Mouse (Mus musculus) midbrain, embryonic 15.5 days (tissue): ENCODE data around the gene Krt77. TPM values are rescaled to one million over a fixed set of nuclear protein-coding genes. Genes with fewer than 3 reads are reported as not detected.
A peak's percentile ranks its signal among the peaks of the same experiment; 100 is the strongest.

Source experiments
- ATAC-seq: fragments of 200-750 bp; cut with Nextera tagmentation; replicated peaks from 2 replicates; pipeline ENCODE4 v1.8.0; 2017; ENCODE audit warnings: moderate TSS enrichment
- H3K27ac ChIP-seq: fragments of 300-500 bp; sonication (generic); 2 replicates; pipeline ENCODE4 v1.5.1; 2015; ENCODE audit warnings: mild to moderate bottlenecking, inconsistent platforms
- H3K27me3 ChIP-seq: fragments of 300-500 bp; sonication (generic); replicated peaks from 2 replicates; pipeline ENCODE4 v1.6.1; 2015; ENCODE audit warnings: inconsistent platforms
- H3K36me3 ChIP-seq: fragments of 300-500 bp; sonication (generic); replicated peaks from 2 replicates; pipeline ENCODE4 v1.6.1; 2015; ENCODE audit warnings: inconsistent platforms
- H3K4me1 ChIP-seq: fragments of 300-500 bp; sonication (generic); 2 replicates; pipeline ENCODE4 v1.6.1; 2015; ENCODE audit warnings: inconsistent platforms
- H3K4me2 ChIP-seq: fragments of 300-500 bp; sonication (generic); 2 replicates; pipeline ENCODE4 v1.6.1; 2015; ENCODE audit warnings: inconsistent platforms, mild to moderate bottlenecking, moderate library complexity
- H3K4me3 ChIP-seq: fragments of 300-500 bp; sonication (generic); 2 replicates; pipeline ENCODE4 v1.5.1; 2015; ENCODE audit warnings: mild to moderate bottlenecking, inconsistent platforms
- H3K9ac ChIP-seq: fragments of 300-500 bp; sonication (generic); 2 replicates; pipeline ENCODE4 v1.6.1; 2015; ENCODE audit warnings: mild to moderate bottlenecking, inconsistent platforms
- H3K9me3 ChIP-seq: fragments of 300-500 bp; sonication (generic); 2 replicates; pipeline ENCODE4 v1.6.1; 2016; ENCODE audit warnings: inconsistent platforms
- WGBS: fragments of 180-500 bp; shearing (Covaris S2); methylation state at CpG from one replicate; pipeline ENCODE4 v1.1.7; 2015; ENCODE audit warnings: mixed read lengths; 5-methylcytosine and 5-hydroxymethylcytosine counted together
- polyA plus RNA-seq: library from polyadenylated mRNA; unstranded; fragments of >200 nt; fragmentation: Nextera tagmentation; extraction: Ambion mirVana; gene quantifications from 2 replicates; pipeline ENCODE4 v1.2.1, GENCODE M21; 2015

Gene Krt77
- 0.23 and 0.54 TPM in 2 replicates for polyA plus RNA-seq

GRCm38 (mm10) chr15:101869431-101869830 is at the start of gene Krt77:
Gene Krt77, minus strand, starts transcription at chr15:101869705.
- Histone ChIP-seq H3K36me3 (no peaks in the 10 kb centered on the region), H3K9me3 (no peaks in the 10 kb centered on the region), H3K27me3 (no peaks in the 10 kb centered on the region), H3K27ac (peak within 1 kb of the TSS; percentile 36; the same call in 1 of the 2 replicates), H3K4me1 (peaks cover 10% of the 10 kb centered on the region), H3K4me2 (no peak within 1 kb of the TSS), H3K9ac (no peak within 1 kb of the TSS), H3K4me3 (no peak within 1 kb of the TSS)
- WGBS: 23% methylated on average over 6 of the region's 6 CpGs
- ATAC-seq: peak; percentile 70

GRCm38 (mm10) chr15:101916072-101916471 is 46.6 kb upstream of the Krt77 start:
- Histone ChIP-seq H3K9me3 (no peaks in the 10 kb centered on the region), H3K4me1 (no peaks in the 10 kb centered on the region), H3K27me3 (no peaks in the 10 kb centered on the region), H3K4me3 (no peak overlapping the region), H3K36me3 (no peaks in the 10 kb centered on the region), H3K27ac (no peak overlapping the region), H3K4me2 (no peak overlapping the region), H3K9ac (no peak overlapping the region)
- WGBS: 77% methylated on average over 2 of the region's 2 CpGs
- no peak for ATAC-seq

- Histone ChIP-seq H3K27me3 (no peaks in the 10 kb centered on the region), H3K4me1 (no peaks in the 10 kb centered on the region), H3K9me3 (no peaks in the 10 kb centered on the region), H3K4me3 (no peak overlapping the region), H3K36me3 (no peaks in the 10 kb centered on the region), H3K27ac (no peak overlapping the region), H3K4me2 (no peak overlapping the region), H3K9ac (no peak overlapping the region)
- ATAC-seq: no peak
- WGBS: 81% methylated on average over 5 of the region's 5 CpGs
Measured at GRCm38 (mm10) chr15:101904849-101905248, 35.3 kb upstream of the Krt77 start.

- no peak overlapping the region for H3K27ac ChIP-seq
- H3K36me3 ChIP-seq: no peaks in the 10 kb centered on the region
- no peaks in the 10 kb centered on the region for H3K9me3 ChIP-seq
- 48% methylated on average over 12 of the region's 12 CpGs for WGBS
- H3K4me3 ChIP-seq: no peak overlapping the region
- ATAC-seq: no peak
- H3K4me1 ChIP-seq: no peaks in the 10 kb centered on the region
- no peaks in the 10 kb centered on the region for H3K27me3 ChIP-seq
- H3K4me2 ChIP-seq: no peak overlapping the region
- H3K9ac ChIP-seq: no peak overlapping the region
Measured at GRCm38 (mm10) chr15:101902171-101903149, 33.0 kb upstream of the Krt77 start.

- Histone ChIP-seq H3K9ac (no peak overlapping the region), H3K27ac (no peak overlapping the region), H3K36me3 (no peaks in the 10 kb centered on the region), H3K9me3 (no peaks in the 10 kb centered on the region), H3K4me3 (no peak overlapping the region), H3K4me2 (no peak overlapping the region), H3K27me3 (no peaks in the 10 kb centered on the region), H3K4me1 (no peaks in the 10 kb centered on the region)
- no peak for ATAC-seq
- 93% methylated on average over 4 of the region's 4 CpGs for WGBS
Measured at GRCm38 (mm10) chr15:101895216-101895615, 25.7 kb upstream of the Krt77 start.

- H3K4me3 ChIP-seq: no peak within 1 kb of the TSS
- no peaks in the 10 kb centered on the region for H3K9me3 ChIP-seq
- WGBS: 55% methylated on average over 4 of the region's 4 CpGs
- no peak within 1 kb of the TSS for H3K9ac ChIP-seq
- H3K27ac ChIP-seq: no peak within 1 kb of the TSS
- H3K4me2 ChIP-seq: no peak within 1 kb of the TSS
- no peaks in the 10 kb centered on the region for H3K4me1 ChIP-seq
- H3K36me3 ChIP-seq: no peaks in the 10 kb centered on the region
- H3K27me3 ChIP-seq: no peaks in the 10 kb centered on the region
- ATAC-seq: no peak
Measured at GRCm38 (mm10) chr15:101892820-101893219, 23.3 kb upstream of the Krt77 start, which contains the start of gene Krt76. Gene Krt76, minus strand, starts transcription at chr15:101892920.

- peak overlapping the region; percentile 18; the same call in 1 of the 2 replicates for H3K4me2 ChIP-seq
- H3K9me3 ChIP-seq: no peaks in the 10 kb centered on the region
- no peaks in the 10 kb centered on the region for H3K27me3 ChIP-seq
- H3K4me1 ChIP-seq: no peaks in the 10 kb centered on the region
- H3K27ac ChIP-seq: no peak overlapping the region
- no peak for ATAC-seq
- no peak overlapping the region for H3K4me3 ChIP-seq
- H3K9ac ChIP-seq: no peak overlapping the region
- 26% methylated on average over 10 of the region's 11 CpGs for WGBS
- no peaks in the 10 kb centered on the region for H3K36me3 ChIP-seq
Measured at GRCm38 (mm10) chr15:101879776-101880175, 10.3 kb upstream of the Krt77 start.

- ATAC-seq: no peak
- Histone ChIP-seq H3K9ac (no peak overlapping the region), H3K4me1 (no peaks in the 10 kb centered on the region), H3K27ac (no peak overlapping the region), H3K27me3 (no peaks in the 10 kb centered on the region), H3K4me2 (no peak overlapping the region), H3K36me3 (no peaks in the 10 kb centered on the region), H3K4me3 (no peak overlapping the region), H3K9me3 (no peaks in the 10 kb centered on the region)
- WGBS: 76% methylated on average over 2 of the region's 2 CpGs
Measured at GRCm38 (mm10) chr15:101878041-101878440, 8.5 kb upstream of the Krt77 start.

GRCm38 (mm10) chr15:101874383-101874782 is 4.9 kb upstream of the Krt77 start:
- Histone ChIP-seq H3K27ac (no peak overlapping the region), H3K9ac (no peak overlapping the region), H3K36me3 (no peaks in the 10 kb centered on the region), H3K4me3 (no peak overlapping the region), H3K9me3 (no peaks in the 10 kb centered on the region), H3K4me1 (peaks cover 3% of the 10 kb centered on the region), H3K27me3 (no peaks in the 10 kb centered on the region), H3K4me2 (no peak overlapping the region)
- 88% methylated on average over 1 of the region's 1 CpGs for WGBS
- ATAC-seq: no peak

GRCm38 (mm10) chr15:101873231-101873630 is 3.7 kb upstream of the Krt77 start:
- Histone ChIP-seq H3K9ac (no peak overlapping the region), H3K36me3 (no peaks in the 10 kb centered on the region), H3K4me2 (no peak overlapping the region), H3K4me3 (no peak overlapping the region), H3K27ac (no peak overlapping the region), H3K27me3 (no peaks in the 10 kb centered on the region), H3K4me1 (peaks cover 10% of the 10 kb centered on the region), H3K9me3 (no peaks in the 10 kb centered on the region)
- 59% methylated on average over 4 of the region's 4 CpGs for WGBS
- no peak for ATAC-seq

- H3K9me3 ChIP-seq: no peaks in the 10 kb centered on the region
- H3K4me2 ChIP-seq: no peak overlapping the region
- no peaks in the 10 kb centered on the region for H3K27me3 ChIP-seq
- no peak overlapping the region for H3K4me3 ChIP-seq
- H3K9ac ChIP-seq: no peak overlapping the region
- H3K27ac ChIP-seq: no peak overlapping the region
- H3K4me1 ChIP-seq: peaks cover 10% of the 10 kb centered on the region
- no peak for ATAC-seq
- H3K36me3 ChIP-seq: no peaks in the 10 kb centered on the region
- whole genome bisulfite sequencing: 83% methylated on average over 7 of the region's 7 CpGs
Measured at GRCm38 (mm10) chr15:101866754-101867153, 2.8 kb downstream of the Krt77 start.

- H3K9me3 ChIP-seq: no peaks in the 10 kb centered on the region
- no peak for ATAC-seq
- H3K27me3 ChIP-seq: peaks cover 20% of the 10 kb centered on the region
- no peak overlapping the region for H3K27ac ChIP-seq
- H3K4me2 ChIP-seq: peak overlapping the region; percentile 95
- H3K36me3 ChIP-seq: no peaks in the 10 kb centered on the region
- H3K4me1 ChIP-seq: peaks cover 12% of the 10 kb centered on the region
- no peak overlapping the region for H3K9ac ChIP-seq
- WGBS: 54% methylated on average over 13 of the region's 13 CpGs
- no peak overlapping the region for H3K4me3 ChIP-seq
Measured at GRCm38 (mm10) chr15:101860421-101861130, 8.9 kb downstream of the Krt77 start.
